Mouse (Mus musculus) T-cell, adult 2 months (primary cell): ENCODE results near the gene Recql5.

Source experiments
- DNase-seq: peaks from one replicate; pipeline ENCODE4 v3.0.0; 2022; ENCODE audit warnings: low spot score

Recql5 gene

DNA sequence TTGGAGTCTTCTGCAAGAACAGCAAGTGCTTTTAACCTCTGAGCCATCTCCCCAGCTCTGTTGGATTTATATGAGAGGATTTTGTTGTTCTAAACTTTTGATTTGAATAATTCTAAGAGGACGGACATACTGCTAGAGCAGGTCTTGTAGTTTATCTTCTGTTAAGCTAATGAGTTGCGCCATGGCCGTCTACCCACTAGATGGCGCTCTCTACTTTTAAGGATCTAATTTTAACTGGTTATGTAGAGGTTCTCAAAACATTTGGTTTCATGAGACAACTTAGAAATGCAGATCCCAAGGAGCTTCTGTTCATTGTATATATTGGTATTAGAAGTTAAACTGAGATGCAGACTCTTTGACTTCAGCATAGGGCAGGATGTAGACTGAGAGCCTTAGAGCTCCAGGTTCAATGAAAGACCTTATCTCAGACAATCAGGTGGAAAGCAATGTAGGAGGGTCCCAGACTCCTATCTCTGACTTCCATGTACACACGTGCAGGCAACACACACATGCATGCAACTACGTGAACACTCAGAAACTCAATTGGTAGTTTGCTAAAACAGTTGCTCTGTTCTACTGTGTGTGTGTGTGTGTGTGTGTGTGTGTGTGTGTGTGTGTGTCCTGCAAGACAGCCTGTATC lies 6.5 kb upstream of the Recql5 start:
- peak; percentile 66 for DNase-seq

DNA sequence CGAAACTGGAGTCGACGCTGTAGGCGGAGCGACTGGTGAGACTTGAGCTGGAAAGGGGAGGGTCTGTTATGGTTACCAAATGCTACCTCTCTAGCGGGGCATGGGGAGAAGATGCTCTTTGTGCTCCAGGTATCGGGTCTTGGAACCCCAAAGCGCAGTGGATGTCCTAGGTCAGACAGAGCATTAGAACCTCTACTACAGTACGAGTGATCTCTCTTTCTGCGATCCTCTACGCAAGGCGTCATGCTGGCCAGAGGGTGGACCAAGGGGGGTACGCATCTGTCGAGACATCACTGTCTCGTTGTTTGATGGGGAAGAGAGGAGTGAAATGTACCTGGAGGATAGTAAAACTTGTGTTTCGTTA lies 452 bp upstream of the Recql5 start:
- no peak for DNase-seq

DNA sequence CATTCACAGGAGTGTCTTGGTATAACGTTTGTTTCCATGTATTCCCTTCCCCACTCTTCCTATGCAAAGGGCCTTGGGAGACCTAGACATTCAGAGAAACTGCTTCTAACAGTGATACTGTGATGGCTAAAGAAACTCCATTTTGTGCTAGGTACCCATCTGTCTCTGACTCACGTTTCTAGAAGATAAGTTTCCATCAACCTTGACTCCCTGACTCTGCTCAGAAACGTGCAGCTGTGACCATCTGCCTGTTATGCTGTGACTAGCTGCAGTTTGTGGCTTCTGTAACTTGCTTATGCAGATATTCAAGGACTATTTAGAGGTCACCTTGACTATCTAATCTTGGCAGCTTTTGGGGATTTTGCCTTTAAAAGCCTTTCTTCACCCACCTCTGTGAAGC lies 2.0 kb downstream of the Recql5 start:
- no peak for DNase-seq

DNA sequence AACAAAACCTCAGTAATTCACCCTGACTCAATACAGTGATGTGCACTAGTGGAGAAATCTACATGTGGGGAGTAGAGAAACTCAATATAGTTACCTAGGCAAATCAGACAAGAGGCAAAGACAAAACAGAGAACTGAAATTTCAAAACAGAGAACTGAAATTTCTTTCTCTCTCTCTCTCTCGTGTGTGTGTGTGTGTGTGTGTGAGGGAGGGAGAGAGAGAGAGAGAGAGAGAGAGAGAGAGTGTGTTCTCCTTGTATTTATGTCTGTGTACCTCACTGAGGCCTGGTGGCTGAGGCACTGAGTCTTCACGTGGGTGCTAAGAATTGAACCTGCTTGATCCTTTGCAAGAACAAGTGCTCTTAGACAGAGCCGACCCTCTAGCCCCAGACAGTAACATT lies 3.5 kb downstream of the Recql5 start:
- DNase-seq: no peak

DNA sequence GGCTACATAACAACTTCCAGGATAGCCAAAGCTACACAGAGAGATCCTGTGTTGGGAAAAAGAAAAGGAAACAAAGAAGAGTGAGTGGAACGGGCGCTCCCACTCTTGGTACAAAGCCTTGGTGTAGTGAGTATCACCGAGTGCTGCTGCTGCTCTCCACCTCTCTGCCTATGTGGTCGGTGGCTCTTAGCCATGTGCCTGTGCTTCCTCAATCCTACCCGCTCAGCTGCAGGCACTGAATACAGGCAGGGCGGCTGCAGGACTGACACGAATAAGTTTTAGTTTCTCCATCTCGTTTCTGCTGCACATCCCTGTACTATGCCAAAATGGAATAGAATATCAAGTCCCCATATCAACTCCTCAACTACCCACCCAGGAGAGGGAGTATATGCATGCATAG lies 4.2 kb downstream of the Recql5 start:
- DNase-seq: no peak

DNA sequence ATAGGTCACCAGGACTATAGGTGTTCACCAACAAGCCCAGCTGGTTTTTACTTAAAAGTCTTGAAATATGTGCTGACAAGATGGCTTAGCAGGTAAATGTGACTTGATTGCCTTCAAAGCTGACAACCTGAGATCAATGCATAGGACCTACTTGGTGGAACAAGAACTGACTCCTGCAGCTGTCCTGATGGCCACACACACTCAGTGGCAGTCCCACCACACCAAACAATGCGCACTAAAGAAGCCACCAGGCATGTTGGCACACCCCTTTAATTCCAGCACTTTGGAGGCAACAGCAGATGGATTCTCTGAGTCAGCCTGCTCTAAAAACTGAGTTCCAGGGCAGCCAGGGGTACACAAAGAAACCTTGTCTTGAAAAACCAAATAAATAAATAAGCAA lies 11.3 kb downstream of the Recql5 start:
- DNase-seq: no peak

DNA sequence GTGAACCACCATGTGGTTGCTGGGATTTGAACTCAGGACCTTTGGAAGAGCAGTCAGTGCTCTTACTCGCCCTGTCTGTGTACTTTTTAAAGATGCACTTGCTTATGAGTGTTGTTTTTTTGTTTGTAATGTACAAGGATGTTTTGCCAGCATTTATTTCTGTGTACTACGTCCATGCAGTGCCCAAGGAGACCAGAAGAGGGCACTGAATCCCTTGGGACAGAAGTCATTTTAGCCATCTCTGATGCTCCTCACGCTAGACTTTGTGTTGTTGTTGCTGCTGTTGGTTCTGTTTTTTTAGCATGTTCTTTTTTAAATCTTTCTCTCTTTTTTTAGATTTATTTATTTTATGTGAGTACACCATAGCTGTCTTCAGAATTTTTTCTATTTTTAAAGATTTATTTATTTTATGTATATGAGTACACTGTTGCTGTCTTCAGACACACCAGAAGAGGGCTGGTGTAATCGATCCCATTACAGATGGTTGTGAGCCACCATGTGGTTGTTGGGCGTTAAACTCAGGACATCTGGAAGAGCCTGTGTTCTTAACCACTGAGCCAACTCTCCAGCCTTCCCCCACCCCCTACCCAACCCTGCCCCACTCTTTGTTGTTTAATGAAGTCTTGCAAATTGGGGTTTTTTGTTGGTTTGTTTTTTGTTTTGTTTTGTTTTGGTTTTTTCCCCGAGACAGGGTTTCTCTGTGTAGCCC lies 13.0 kb downstream of the Recql5 start:
- peak; percentile 36 for DNase-seq

DNA sequence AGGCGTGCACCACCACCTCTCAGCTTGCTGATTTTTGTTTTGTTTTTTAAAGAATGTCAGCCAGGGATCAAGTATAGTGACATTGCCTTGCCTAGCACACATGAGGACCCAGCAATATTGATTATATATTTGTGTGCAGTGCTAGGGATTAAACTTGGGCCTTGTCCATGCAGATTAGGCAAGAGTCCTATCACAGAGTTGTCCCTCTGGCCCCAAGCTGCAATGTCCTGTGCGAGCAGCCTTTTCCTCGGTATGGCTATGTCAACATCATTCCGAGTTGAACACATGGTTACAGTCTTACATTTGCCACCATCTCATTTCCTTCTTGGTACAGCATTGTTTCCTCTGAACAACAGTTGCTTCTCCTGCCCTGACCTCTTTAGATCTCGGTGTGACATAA lies 14.2 kb downstream of the Recql5 start:
- DNase-seq: no peak

DNA sequence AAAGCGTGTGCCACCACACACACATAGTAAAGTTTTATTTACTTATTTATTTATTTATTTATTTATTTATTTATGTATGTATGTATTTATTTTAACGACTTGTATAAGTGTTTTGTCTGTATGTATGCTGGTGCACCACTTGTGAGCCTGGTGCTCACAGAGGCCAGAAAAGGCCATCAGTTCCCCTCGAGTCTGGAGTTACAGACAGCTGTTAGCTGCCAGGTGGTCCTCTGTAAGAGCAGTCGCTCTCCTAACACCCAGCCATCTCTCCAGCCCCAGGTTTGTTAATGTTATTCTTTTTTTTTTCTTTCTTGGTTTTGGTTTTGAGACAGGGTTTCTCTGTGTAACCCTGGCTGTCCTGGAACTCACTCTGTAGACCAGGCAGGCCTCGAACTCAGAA lies 14.6 kb downstream of the Recql5 start:
- DNase-seq: no peak

DNA sequence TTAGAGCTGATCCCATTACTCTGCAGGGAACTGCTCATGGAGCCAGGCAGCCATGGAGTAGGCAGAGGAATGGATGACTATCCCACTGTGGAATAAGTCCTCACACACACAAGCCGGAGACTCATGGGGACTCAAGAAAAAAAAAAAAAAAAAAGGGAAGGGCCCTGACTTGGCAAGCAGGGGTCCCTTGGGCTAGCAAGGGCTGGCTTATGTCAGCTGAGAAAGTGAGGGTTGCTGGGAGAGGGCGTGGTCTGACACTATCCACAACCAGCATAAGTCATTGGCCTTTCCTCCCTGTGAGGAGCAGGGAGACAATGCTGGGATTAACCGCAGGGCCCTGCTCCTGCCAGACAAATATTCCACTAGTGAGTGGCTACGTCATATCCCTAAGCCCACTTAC lies 16.7 kb downstream of the Recql5 start:
- DNase-seq: no peak

DNA sequence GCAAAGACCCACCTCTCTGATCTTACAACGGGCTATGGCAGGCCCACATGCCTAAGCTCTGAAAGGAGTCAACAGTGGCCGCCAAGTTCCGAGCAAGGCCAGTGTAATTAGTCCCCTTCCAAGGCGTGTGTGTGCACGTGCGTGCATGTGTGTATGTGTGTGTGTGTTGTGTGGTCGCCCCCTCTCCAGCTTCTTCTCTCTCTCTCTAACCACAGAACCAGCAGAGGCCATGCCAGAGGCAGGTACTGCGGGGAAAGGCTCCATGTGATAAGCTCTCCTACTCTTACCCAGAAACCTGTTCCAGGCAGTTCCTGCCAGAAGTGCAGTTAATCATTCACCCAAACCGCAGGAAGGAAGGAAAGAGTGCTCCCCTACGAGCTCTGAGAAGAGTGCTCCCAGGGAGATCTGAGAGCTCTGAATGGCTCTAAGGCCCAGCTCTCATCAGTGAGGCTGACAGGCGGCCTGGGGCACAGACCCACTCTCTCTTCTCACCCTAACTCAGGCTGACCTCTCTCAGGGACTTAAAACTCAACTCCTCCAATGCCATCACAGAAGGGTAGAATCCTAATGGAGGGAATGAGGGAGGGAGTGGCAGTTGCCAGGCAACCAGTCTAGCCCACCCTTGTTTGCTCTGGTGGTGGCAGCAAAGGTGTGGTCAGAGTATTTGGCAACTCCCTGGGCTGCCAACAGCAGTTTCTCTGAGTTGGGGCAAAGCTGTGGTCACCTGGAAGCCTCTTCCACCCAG lies 21.5 kb downstream of the Recql5 start, which contains the start of gene Smim6:
Gene Smim6, plus strand, starts transcription at position 386 of the 745 bp plus-strand sequence.
- DNase-seq: no peak

DNA sequence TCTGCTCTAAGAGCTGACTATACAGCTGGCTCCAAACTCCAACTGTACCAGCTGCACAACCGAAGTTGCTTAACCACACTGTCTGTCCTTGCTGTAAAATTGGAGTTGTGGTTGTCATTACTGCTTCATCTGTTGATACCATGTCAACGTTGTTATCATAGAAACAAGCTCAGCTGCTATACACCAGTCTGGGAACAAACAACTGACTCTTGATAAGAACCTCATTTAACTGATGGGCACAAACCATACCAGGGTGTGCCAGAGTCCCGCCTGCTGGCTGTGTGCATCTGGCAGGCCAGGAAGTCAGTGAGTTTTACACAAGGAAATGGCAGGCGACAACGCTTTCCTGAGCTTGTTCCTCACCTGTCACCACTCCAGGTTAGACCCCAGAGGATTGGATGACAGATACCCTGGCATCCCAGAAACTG lies 22.1 kb downstream of the Recql5 start:
- DNase-seq: no peak

DNA sequence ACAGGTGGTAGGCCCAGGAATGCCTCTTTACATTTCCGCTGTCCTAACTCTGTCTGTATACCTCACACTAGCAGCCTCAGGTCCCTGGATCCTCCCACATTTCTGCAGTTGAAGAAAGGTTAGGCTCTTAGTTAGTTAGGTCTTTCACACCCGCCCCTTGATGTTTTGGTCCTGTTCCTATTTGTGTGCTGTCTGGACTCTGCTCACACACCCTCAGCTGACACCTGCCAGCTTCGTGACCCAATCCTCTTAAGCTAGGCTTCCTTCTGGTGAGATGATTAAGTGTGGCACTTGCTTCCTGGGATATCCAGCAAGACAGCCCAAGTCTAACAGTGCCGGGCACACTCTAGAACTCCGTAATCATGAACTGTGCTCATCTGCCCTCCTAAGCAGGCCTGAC lies 26.8 kb downstream of the Recql5 start:
- no peak for DNase-seq

DNA sequence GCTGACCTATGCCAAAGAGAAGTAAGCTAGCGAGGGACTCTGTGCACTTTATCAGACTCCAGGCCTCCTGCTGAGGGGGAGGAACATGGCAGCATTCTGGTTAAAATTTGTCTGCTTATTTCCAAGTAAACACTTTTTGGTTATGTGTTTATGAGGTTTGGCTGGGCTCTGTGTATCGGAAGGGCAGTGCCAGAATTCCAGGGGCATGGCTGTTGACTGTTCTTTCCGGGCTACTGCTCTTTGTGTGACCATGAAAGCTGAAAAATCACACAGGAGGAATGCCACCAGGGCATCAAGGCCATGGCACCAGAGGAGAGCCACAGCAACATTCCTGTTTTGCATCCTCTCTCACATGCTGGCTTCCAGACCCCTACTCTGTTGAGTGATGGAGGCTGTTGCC lies 27.2 kb downstream of the Recql5 start:
- no peak for DNase-seq

DNA sequence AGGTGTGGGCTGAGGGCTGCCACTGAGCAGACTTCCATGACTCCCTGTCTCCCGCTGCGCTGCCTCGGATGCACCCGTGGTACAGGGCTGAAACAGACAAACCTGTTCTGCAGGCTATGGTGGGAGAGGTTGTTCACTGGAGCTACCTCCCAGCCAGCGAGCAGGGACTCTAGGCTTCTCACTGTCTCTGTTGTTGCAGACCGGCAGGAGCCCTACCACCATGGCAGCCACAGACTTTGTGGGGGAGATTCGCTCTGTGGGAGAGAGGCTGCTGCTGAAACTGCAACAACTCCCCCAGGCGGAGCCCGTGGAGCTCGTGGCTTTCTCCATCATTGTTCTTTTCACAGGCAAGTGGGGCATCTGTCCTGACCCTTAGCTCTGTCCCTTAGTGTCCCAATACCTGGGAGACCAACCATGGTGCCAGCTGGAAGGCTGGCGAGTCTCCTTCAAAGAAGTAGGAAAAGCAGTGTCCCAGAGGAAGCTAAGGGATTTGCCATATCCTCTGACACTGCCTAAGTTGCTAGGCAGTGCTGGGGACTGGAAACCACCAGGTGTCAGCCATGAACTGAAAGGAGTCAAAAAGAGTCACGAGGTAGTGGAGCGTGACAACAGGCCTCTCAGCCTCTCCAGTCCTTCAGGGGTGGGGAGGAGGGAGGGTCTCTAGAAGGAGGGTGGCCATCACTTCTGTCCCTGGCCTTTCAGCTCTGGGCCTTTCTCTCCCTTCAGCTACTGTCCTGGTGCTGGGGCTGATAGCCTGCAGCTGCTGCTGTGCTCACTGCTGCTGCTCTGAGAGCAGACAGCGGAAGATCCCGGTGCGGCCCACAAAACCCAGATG lies 28.1 kb downstream of the Recql5 start:
- no peak for DNase-seq

DNA sequence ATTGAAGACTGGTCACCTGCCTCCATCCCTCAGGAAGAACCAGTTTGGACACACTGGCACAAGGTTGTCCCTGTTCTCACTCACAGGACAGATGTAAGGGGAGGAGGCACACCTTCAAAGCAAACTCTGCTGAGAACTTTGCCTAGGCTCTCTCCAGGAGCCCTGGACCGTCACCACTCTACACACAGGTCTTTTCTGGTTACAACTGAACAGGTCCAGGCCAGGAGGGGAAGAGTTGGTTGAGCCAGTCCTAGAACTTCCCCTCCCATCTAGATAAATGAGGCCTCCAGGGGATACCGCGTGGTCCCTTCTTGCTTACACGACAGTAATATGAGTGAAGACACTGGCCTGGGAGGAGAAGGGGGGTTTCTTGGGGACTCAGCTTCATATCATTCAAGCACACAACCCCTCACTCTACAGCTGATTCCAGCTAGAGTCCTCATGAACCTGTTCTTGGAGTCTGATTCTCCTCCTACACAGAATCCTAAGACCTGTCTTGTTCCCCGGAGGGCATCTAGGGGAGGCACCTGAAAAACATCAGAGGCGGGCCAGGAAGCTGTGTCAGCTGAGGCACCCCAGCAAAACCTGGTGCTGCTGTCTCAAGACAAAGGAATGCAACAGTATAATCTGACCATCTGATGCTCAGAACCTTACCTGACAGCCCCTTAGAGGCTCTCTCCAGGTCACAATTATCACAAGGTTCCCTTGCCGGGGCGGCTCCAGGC lies 28.9 kb downstream of the Recql5 start:
- DNase-seq: no peak

DNA sequence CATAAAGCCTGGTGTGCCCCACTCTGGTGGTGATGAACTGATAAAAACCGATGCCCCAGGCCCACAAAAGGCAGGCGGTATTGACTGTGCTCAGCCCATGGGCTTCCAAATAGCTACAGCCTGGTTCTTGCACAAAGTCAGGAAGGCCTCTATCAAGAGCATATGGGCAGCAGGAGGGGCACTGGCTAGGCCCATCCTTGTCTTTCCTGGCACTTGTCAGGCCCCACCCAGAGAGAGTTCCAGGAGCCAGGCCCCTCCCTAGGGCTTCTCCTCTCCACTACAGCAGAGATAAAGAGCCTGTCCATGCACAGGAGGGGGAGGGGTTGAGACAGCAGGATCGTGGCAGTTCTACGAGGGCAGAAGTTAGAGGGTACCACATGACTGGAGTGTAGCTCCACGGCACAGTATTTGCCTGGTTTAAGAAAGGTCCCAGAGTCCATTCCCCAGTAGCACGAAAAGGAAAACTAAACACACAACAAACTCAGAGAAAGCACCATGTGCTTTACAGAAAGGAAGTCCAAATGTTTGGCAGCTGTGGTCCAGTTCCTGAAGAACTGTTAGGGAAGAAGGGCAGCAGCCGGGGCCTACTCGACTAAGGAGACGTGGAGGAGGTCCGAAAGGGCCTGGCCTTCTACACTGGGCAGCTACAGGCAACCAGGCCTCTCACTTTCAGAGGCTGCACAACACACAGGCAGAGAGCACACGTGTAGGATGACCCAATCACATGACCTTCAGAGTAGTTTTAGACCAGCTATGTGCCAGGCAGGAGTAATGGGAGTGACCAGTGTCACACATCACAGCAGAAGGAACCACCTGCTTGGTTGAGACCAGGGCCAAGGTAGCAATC lies 29.7 kb downstream of the Recql5 start:
- DNase-seq: no peak

DNA sequence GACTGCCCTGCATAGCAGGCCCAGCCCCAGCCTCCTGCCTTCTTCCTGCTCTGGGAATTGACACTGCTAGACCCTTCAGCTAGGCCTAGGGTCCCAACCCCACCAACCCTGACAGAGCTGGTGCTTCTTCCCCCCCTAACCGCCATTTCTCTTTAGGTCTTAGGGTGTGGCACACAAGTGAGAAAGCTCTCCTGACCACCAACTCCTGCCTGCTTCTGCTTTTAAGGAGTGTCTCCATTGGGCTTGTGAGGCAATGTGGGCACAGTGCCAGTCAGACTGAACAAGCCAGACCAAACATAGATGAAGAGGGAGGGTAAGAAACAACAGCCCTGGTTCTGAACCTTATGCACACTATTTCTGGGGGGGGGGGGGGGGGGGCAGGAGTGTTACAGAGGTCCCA lies 30.4 kb downstream of the Recql5 start:
- DNase-seq: no peak

DNA sequence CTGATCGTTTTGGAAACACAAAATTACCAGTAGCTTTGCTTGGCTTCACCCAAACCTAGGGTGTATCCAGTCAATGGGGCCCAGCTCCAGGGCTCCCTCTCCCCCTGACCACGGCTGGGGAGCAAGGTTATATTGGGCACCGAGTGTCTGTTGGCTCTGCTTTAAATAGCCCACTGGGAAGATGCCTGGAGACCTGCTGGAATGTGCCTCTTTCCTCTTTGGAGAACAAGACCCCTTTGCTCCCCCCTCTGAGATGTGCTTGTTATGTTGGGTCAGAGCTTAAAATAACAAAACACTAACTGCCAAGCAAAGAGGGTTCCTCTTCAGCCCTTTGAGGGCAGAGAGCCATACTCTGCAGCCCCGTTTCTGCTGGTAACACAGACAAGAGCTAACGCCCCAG lies 31.1 kb downstream of the Recql5 start:
- no peak for DNase-seq

DNA sequence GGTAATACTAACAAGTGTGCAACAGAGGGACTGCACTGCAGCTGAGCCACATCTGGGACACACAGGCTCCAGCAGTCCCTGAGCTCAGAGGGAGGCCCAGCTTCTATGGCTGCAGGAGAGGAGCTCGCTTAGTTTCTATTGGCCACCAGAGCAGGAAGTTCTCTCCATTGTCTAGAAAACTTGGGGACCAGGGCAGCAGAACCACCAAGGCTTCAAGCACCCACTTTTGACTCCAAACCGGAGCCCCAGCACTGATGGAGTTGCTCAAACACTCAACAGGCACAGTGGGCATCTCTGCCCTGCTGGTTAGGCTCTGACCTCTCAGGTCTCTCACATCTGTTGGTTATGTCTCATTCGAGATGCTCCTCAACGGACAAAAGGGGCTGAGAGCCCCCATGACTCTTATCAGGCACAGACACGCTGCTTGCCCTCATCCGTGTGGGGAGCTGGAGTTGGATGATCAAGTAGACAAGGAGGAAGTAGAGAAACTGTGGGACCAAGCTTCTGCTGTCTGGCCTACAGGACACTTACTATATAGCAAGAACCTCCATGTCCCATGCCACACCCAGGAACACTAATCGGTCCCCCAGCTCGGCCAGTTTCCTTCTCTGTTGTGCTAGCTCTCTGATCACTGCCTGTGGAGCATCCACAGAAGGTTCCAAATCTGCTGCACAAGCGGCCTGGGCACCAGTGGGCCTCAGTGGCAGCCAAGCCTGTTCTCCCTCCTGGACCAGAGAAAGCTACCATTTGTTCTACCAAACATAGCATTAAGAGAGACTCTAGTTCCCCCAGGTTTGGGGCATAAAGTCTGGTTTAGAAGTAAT lies 31.7 kb downstream of the Recql5 start:
- DNase-seq: no peak
